ENCODE assay signal across 19 mouse cellular contexts in the genomic region with DNA sequence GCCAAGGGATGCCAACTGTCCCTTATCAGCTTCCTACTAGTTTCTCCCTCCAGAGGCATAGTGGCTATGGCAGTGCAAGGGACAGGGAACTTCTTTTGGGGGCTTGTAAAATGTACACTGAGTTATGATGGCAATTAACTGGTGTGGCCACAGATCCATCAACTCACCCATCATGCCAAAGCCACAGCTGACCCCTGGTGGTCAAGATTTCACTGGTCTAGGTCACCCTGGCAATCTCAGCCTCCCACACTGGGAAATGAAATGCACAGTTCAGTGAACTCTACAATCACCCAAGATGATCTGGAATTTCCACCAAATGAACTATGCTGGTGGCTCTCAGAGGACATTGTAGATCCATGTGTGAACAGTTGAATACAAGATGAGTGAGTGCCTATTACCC. TPM values are rescaled to one million over a fixed set of nuclear protein-coding genes. Genes with fewer than 3 reads are reported as not detected.
DNase-seq lines count a peak whose midpoint lies in the region; ATAC-seq and TF ChIP-seq lines count a peak whose summit lies in the region.
"Had no signal": no experiment of that assay in that cellular context is flagged by ENCODE, and none has a peak within 500 bp of the region (broad histone marks: within the 10 kb centered on the region; RNA-seq: fewer than 3 reads in every experiment).

No protein-coding gene starts in this region.

- H3K9ac ChIP-seq in kidney, embryonic 14.5 days (ENCODE audit: low read depth, low read length), result no peak overlapping the region
- no peak overlapping the region for H3K9ac ChIP-seq in lung, embryonic 14.5 days
- no peak overlapping the region for H3K9ac ChIP-seq in midbrain, embryonic 16.5 days (ENCODE audit: low read depth, low read length)
- H3K9ac ChIP-seq: embryonic facial prominence, embryonic 15.5 days; heart, embryonic 15.5 days; hindbrain, embryonic 13.5 days had no signal

- H3K27ac ChIP-seq in kidney, embryonic 14.5 days (ENCODE audit: low read depth, low read length), result no peak overlapping the region
- H3K27ac ChIP-seq in lung, embryonic 14.5 days (ENCODE audit: low read depth), result no peak overlapping the region
- H3K27ac ChIP-seq in midbrain, embryonic 16.5 days (ENCODE audit: low read length), result no peak overlapping the region
- H3K27ac ChIP-seq: embryonic facial prominence, embryonic 15.5 days; heart, embryonic 15.5 days; hindbrain, embryonic 13.5 days had no signal

- TF ChIP-seq CTCF in lung, embryonic 14.5 days (IDR thresholded peaks at IDR 0.05; ENCODE audit: low read depth), result peak; percentile 22; the same call in 1 of the 2 replicates
- TF ChIP-seq CTCF in lung, adult 2 months (IDR thresholded peaks at IDR 0.05; ENCODE audit: insufficient read depth, low read length), result no peak

- H3K9me3 ChIP-seq in kidney, embryonic 14.5 days (ENCODE audit: control insufficient read depth, low read length), result no peaks in the 10 kb centered on the region
- H3K9me3 ChIP-seq in lung, embryonic 14.5 days (ENCODE audit: low read depth, low read length), result no peaks in the 10 kb centered on the region
- no peaks in the 10 kb centered on the region for H3K9me3 ChIP-seq in midbrain, embryonic 16.5 days (replicated peaks; ENCODE audit: control insufficient read depth, low read length, poor library complexity, severe bottlenecking)
- H3K9me3 ChIP-seq: embryonic facial prominence, embryonic 15.5 days; heart, embryonic 15.5 days; hindbrain, embryonic 13.5 days had no signal

- H3K27me3 ChIP-seq in kidney, embryonic 14.5 days (ENCODE audit: control insufficient read depth, insufficient read depth, low read length), result no peaks in the 10 kb centered on the region
- no peaks in the 10 kb centered on the region for H3K27me3 ChIP-seq in lung, embryonic 14.5 days (ENCODE audit: insufficient read depth, low read length)
- H3K27me3 ChIP-seq in midbrain, embryonic 16.5 days (ENCODE audit: control insufficient read depth, insufficient read depth, low read depth, low read length), result no peaks in the 10 kb centered on the region
- H3K27me3 ChIP-seq: embryonic facial prominence, embryonic 15.5 days; hindbrain, embryonic 13.5 days had no signal

- no peaks in the 10 kb centered on the region for H3K36me3 ChIP-seq in kidney, embryonic 14.5 days (ENCODE audit: control insufficient read depth, insufficient read depth, low read length)
- H3K36me3 ChIP-seq in lung, embryonic 14.5 days (ENCODE audit: insufficient read depth), result no peaks in the 10 kb centered on the region
- no peaks in the 10 kb centered on the region for H3K36me3 ChIP-seq in midbrain, embryonic 16.5 days (ENCODE audit: control insufficient read depth, insufficient read depth, low read length)
- H3K36me3 ChIP-seq: embryonic facial prominence, embryonic 15.5 days; heart, embryonic 15.5 days; hindbrain, embryonic 13.5 days had no signal

- H3K4me1 ChIP-seq in kidney, embryonic 14.5 days (ENCODE audit: control insufficient read depth, insufficient read depth, low read length), result no peaks in the 10 kb centered on the region
- no peaks in the 10 kb centered on the region for H3K4me1 ChIP-seq in lung, embryonic 14.5 days (ENCODE audit: insufficient read depth)
- no peaks in the 10 kb centered on the region for H3K4me1 ChIP-seq in lung, adult 2 months (ENCODE audit: control insufficient read depth, insufficient read depth, low read length)
- H3K4me1 ChIP-seq in midbrain, embryonic 16.5 days (ENCODE audit: control insufficient read depth, insufficient read depth, low read length), result no peaks in the 10 kb centered on the region
- H3K4me1 ChIP-seq: embryonic facial prominence, embryonic 15.5 days; heart, embryonic 15.5 days; hindbrain, embryonic 13.5 days had no signal

- H3K4me2 ChIP-seq in kidney, embryonic 14.5 days (replicated peaks; ENCODE audit: low read depth, low read length), result no peak overlapping the region
- no peak overlapping the region for H3K4me2 ChIP-seq in lung, embryonic 14.5 days
- H3K4me2 ChIP-seq in midbrain, embryonic 16.5 days (ENCODE audit: low read length), result no peak overlapping the region
- H3K4me2 ChIP-seq: embryonic facial prominence, embryonic 15.5 days; heart, embryonic 11.5 days; heart, embryonic 15.5 days; hindbrain, embryonic 13.5 days had no signal

- no peak overlapping the region for H3K4me3 ChIP-seq in kidney, embryonic 14.5 days (ENCODE audit: low read length)
- no peak overlapping the region for H3K4me3 ChIP-seq in lung, embryonic 14.5 days (ENCODE audit: low read depth, low read length)
- H3K4me3 ChIP-seq in lung, adult 2 months (replicated peaks; ENCODE audit: extremely low read depth, low read depth, low read length), result no peak overlapping the region
- no peak overlapping the region for H3K4me3 ChIP-seq in midbrain, embryonic 16.5 days (ENCODE audit: low read depth, low read length)
- H3K4me3 ChIP-seq: embryonic facial prominence, embryonic 15.5 days; erythroblast, embryonic 14.5 days; heart, embryonic 15.5 days; hindbrain, embryonic 13.5 days had no signal

- ATAC-seq in kidney, embryonic 14.5 days (ENCODE audit: low FRiP score, low TSS enrichment), result no peak
- ATAC-seq in lung, embryonic 14.5 days (ENCODE audit: insufficient read depth), result no peak
- ATAC-seq in midbrain, embryonic 16.5 days, result no peak
- ATAC-seq: forebrain, embryonic 16.5 days had no signal

- TF ChIP-seq POLR2A in lung, adult 2 months (IDR thresholded peaks at IDR 0.05; ENCODE audit: borderline replicate concordance, extremely low read depth, low read depth, low read length), result no peak

- DNase-seq in kidney, adult 18-20 months, result peak; percentile 3
- DNase-seq in lung, embryonic 14.5 days, result no peak
- DNase-seq in lung, adult 2 months, result no peak
- DNase-seq in kidney, postnatal 25 days, result peak; percentile 38 to 40
- no peak for DNase-seq in heart, adult 9 months (ENCODE audit: low spot score in 2 of 2)
- DNase-seq: adrenal gland, adult 8-10 months; adrenal gland, postnatal 36 days; cerebellum, adult 2 months; gastrocnemius, postnatal 10 days; heart, adult 18-20 months; heart, postnatal 14 days had no signal

RNA-seq across cellular contexts. Expression of gene Dnah9, which starts 42.2 kb away (rescaled TPM):
- polyA plus RNA-seq in kidney, embryonic 14.5 days (2014; fragmentation: Nextera tagmentation; extraction: Ambion mirVana), result 0.03 and 0.19 TPM in 2 replicates
- polyA plus RNA-seq in lung, embryonic 14.5 days (2014; fragmentation: Nextera tagmentation; extraction: Ambion mirVana), result 0.08 and 0.16 TPM in 2 replicates
- 3.2 and 3.9 TPM in 2 replicates for polyA plus RNA-seq in lung, adult 2 months (2012; rRNA removed)
- 2.6 and 2.7 TPM in 2 replicates for polyA plus RNA-seq in midbrain, embryonic 16.5 days (2015; fragmentation: Nextera tagmentation; extraction: Ambion mirVana)
- polyA plus RNA-seq: erythroblast, embryonic 14.5 days had no signal

Comparison
In these comparisons a context has a peak if more than half of its experiments do, and no peak if none do; other contexts are left out.
1. DNase-seq: peak in kidney, adult 18-20 months (single experiment) and kidney, postnatal 25 days (2 of 2); none in lung, embryonic 14.5 days (single experiment), lung, adult 2 months (single experiment) and heart, adult 9 months (0 of 2).